Mouse (Mus musculus) heart, postnatal 0 days (tissue): ENCODE data around the gene Gbp5. TPM values are rescaled to one million over a fixed set of nuclear protein-coding genes. Genes with fewer than 3 reads are reported as not detected.

Source experiments
- ATAC-seq: fragments of 200-750 bp; cut with Nextera tagmentation; 2 replicates; pipeline ENCODE4 v1.8.0; 2017; ENCODE audit warnings: low read depth, moderate number of reproducible peaks, moderate library complexity; ENCODE audit not compliant: insufficient read depth
- DNase-seq: peaks from one replicate; pipeline ENCODE4 v3.0.0-alpha.2; 2016; ENCODE audit warnings: low spot score
- H3K27ac ChIP-seq: fragments of 300-500 bp; sonication (generic); 2 replicates; pipeline ENCODE4 v1.5.1; 2014; ENCODE audit warnings: low read depth, mild to moderate bottlenecking
- H3K27me3 ChIP-seq: fragments of 300-500 bp; sonication (generic); 2 replicates; pipeline ENCODE4 v1.6.1; 2014; ENCODE audit warnings: low read length, mixed read lengths; ENCODE audit not compliant: control insufficient read depth, insufficient read depth
- H3K36me3 ChIP-seq: fragments of 300-500 bp; sonication (generic); replicated peaks from 2 replicates; pipeline ENCODE4 v1.6.1; 2014; ENCODE audit warnings: low read length, mixed read lengths; ENCODE audit not compliant: control insufficient read depth, insufficient read depth
- H3K4me1 ChIP-seq: fragments of 300-500 bp; sonication (generic); 2 replicates; pipeline ENCODE4 v1.6.1; 2014; ENCODE audit warnings: antibody characterized with exemption; ENCODE audit not compliant: control insufficient read depth, insufficient read depth
- H3K4me2 ChIP-seq: fragments of 300-500 bp; sonication (generic); 2 replicates; pipeline ENCODE4 v1.6.1; 2014; ENCODE audit warnings: low read depth, mild to moderate bottlenecking, low read length, moderate library complexity
- H3K4me3 ChIP-seq: fragments of 300-500 bp; sonication (generic); 2 replicates; pipeline ENCODE4 v1.5.1; 2014; ENCODE audit warnings: low read depth, low read length
- H3K9ac ChIP-seq: fragments of 300-500 bp; sonication (generic); replicated peaks from 2 replicates; pipeline ENCODE4 v1.6.1; 2014; ENCODE audit warnings: low read depth, low read length, mixed read lengths
- H3K9me3 ChIP-seq: fragments of 300-500 bp; sonication (generic); replicated peaks from 2 replicates; pipeline ENCODE4 v1.6.1; 2016; ENCODE audit warnings: low read length; ENCODE audit not compliant: control insufficient read depth
- CTCF ChIP-seq: IDR thresholded peaks from 2 replicates; pipeline ENCODE4 v1.5.1; 2016; ENCODE audit warnings: antibody characterized with exemption, control low read depth, low read depth
- EP300 ChIP-seq: IDR thresholded peaks from 2 replicates; pipeline ENCODE4 v1.6.1; 2016; ENCODE audit warnings: antibody characterized with exemption, low read depth
- WGBS: fragments of 180-500 bp; shearing (Covaris S2); extraction: QIAGEN DNeasy Blood & Tissue Kit; methylation state at CpG from one replicate; pipeline ENCODE4 v1.1.7; 2014; 5-methylcytosine and 5-hydroxymethylcytosine counted together
- polyA plus RNA-seq: library from polyadenylated mRNA; unstranded; fragments of >200 nt; fragmentation: Nextera tagmentation; extraction: Ambion mirVana; gene quantifications from 2 replicates; pipeline ENCODE4 v1.2.1, GENCODE M21; 2015
- total RNA-seq: library from RNA; depleted of rRNA; stranded (reverse); fragments of >200 nt; gene quantifications from 2 replicates; pipeline ENCODE4 v1.2.3, GENCODE M21; 2014; ENCODE audit warnings: low replicate concordance

Gbp5 gene
- total and polyA plus RNA-seq, 2 experiments from 2014 or later = 0.44 to 4.4 TPM

GRCm38 (mm10) chr3:142496113-142497101, 2.6 kb downstream of the Gbp5 start:
- no peaks in the 10 kb centered on the region for H3K36me3 ChIP-seq
- H3K4me3 ChIP-seq = peak overlapping the region; percentile 47
- H3K9me3 ChIP-seq = no peaks in the 10 kb centered on the region
- peak overlapping the region; percentile 72 for H3K27ac ChIP-seq
- 0 out of 2 replicates have a peak, but pooled peaks cover 4% of the 10 kb centered on the region for H3K4me1 ChIP-seq
- H3K4me2 ChIP-seq = peak overlapping the region; percentile 66
- DNase-seq = peak; percentile 39
- ATAC-seq = no peak
- H3K9ac ChIP-seq = peak overlapping the region; percentile 59
- no peaks in the 10 kb centered on the region for H3K27me3 ChIP-seq
- 41% methylated on average over 14 of the region's 14 CpGs for WGBS
- no peak for TF ChIP-seq CTCF
- no peak for TF ChIP-seq EP300

GRCm38 (mm10) chr3:142497123-142497841, 3.5 kb downstream of the Gbp5 start:
- Histone ChIP-seq H3K9ac (peak overlapping the region; percentile 59), H3K36me3 (no peaks in the 10 kb centered on the region), H3K4me3 (peak overlapping the region; percentile 47), H3K9me3 (no peaks in the 10 kb centered on the region), H3K4me1 (0 out of 2 replicates have a peak, but pooled peaks cover 4% of the 10 kb centered on the region), H3K27me3 (no peaks in the 10 kb centered on the region), H3K4me2 (peak overlapping the region; percentile 66), H3K27ac (peak overlapping the region; percentile 72)
- 44% methylated on average over 15 of the region's 15 CpGs for WGBS
- no peak for ATAC-seq
- no peak for TF ChIP-seq EP300
- TF ChIP-seq CTCF = no peak
- peak; percentile 16 for DNase-seq

- Histone ChIP-seq H3K27me3 (no peaks in the 10 kb centered on the region), H3K4me1 (0 out of 2 replicates have a peak, but pooled peaks cover 4% of the 10 kb centered on the region), H3K36me3 (no peaks in the 10 kb centered on the region), H3K9ac (no peak overlapping the region), H3K9me3 (no peaks in the 10 kb centered on the region), H3K27ac (no peak overlapping the region), H3K4me3 (no peak overlapping the region), H3K4me2 (no peak overlapping the region)
- 78% methylated on average over 5 of the region's 5 CpGs for WGBS
- no peak for DNase-seq
- ATAC-seq = no peak
- TF ChIP-seq CTCF = no peak
- no peak for TF ChIP-seq EP300
These were observed 5.2 kb downstream of the Gbp5 start for GRCm38 (mm10) chr3:142498941-142499340.

GRCm38 (mm10) chr3:142528116-142528515, 34.3 kb downstream of the Gbp5 start:
- no peaks in the 10 kb centered on the region for H3K9me3 ChIP-seq
- H3K27ac ChIP-seq = no peak overlapping the region
- WGBS = 78% methylated on average over 3 of the region's 3 CpGs
- DNase-seq (no peak), ATAC-seq (no peak)
- H3K9ac ChIP-seq = no peak overlapping the region
- no peak overlapping the region for H3K4me3 ChIP-seq
- TF ChIP-seq EP300 (no peak), CTCF (no peak)
- no peaks in the 10 kb centered on the region for H3K27me3 ChIP-seq
- H3K4me1 ChIP-seq = peaks cover 6% of the 10 kb centered on the region; the same call in 1 of the 2 replicates
- no peaks in the 10 kb centered on the region for H3K36me3 ChIP-seq
- H3K4me2 ChIP-seq = no peak overlapping the region

- H3K4me1 ChIP-seq = peaks cover 6% of the 10 kb centered on the region; the same call in 1 of the 2 replicates
- peak overlapping the region; percentile 98 for H3K4me2 ChIP-seq
- H3K4me3 ChIP-seq = peak overlapping the region; percentile 80
- H3K9ac ChIP-seq = peak overlapping the region; percentile 74
- 48% methylated on average over 2 of the region's 2 CpGs for WGBS
- no peaks in the 10 kb centered on the region for H3K27me3 ChIP-seq
- peak overlapping the region; percentile 65 for H3K27ac ChIP-seq
- no peak for DNase-seq
- H3K36me3 ChIP-seq = no peaks in the 10 kb centered on the region
- TF ChIP-seq CTCF (no peak), EP300 (no peak)
- no peak for ATAC-seq
- H3K9me3 ChIP-seq = no peaks in the 10 kb centered on the region
These were observed 35.8 kb downstream of the Gbp5 start for GRCm38 (mm10) chr3:142529597-142529996.
